Mouse (Mus musculus) C2C12 (cell line): ENCODE results near the gene Eif4g2. TPM values are rescaled to one million over a fixed set of nuclear protein-coding genes. Genes with fewer than 3 reads are reported as not detected.
A peak's percentile ranks its signal among the peaks of the same experiment; 100 is the strongest.

ENCODE experiments used
- H3K27me3 ChIP-seq: one replicate; pipeline ENCODE4 v1.6.1; 2011; ENCODE audit not compliant: control insufficient read depth, insufficient read depth, insufficient read length
- H3K36me3 ChIP-seq: one replicate; pipeline ENCODE4 v1.6.1; 2011; ENCODE audit not compliant: control insufficient read depth, insufficient read depth
- H3K4me3 ChIP-seq: one replicate; pipeline ENCODE4 v1.5.1; 2011; ENCODE audit warnings: mild to moderate bottlenecking, control low read depth; ENCODE audit not compliant: poor library complexity, insufficient read depth, severe bottlenecking
- H3K79me2 ChIP-seq: one replicate; pipeline ENCODE4 v1.6.1; 2011; ENCODE audit not compliant: control insufficient read depth, insufficient read depth
- H3K79me3 ChIP-seq: one replicate; pipeline ENCODE4 v1.6.1; 2011; ENCODE audit warnings: low read depth, control low read depth
- H3ac ChIP-seq: one replicate; pipeline ENCODE3; 2011; ENCODE audit warnings: low read depth; ENCODE audit not compliant: control insufficient read depth, insufficient read length
- CEBPB ChIP-seq: IDR thresholded peaks from one replicate; pipeline ENCODE4 v1.6.1; 2011; ENCODE audit warnings: low read depth, mild to moderate bottlenecking, control low read depth, moderate library complexity
- CTCF ChIP-seq: IDR thresholded peaks from one replicate; pipeline ENCODE4 v1.5.1; 2011; ENCODE audit not compliant: control insufficient read depth, insufficient read depth, insufficient read length
- FOSL1 ChIP-seq: IDR thresholded peaks from one replicate; pipeline ENCODE4 v1.8.0; 2011; ENCODE audit warnings: mild to moderate bottlenecking, low read length; ENCODE audit not compliant: poor library complexity, insufficient read depth, severe bottlenecking
- MAX ChIP-seq: IDR thresholded peaks from one replicate; pipeline ENCODE4 v1.6.1; 2011; ENCODE audit warnings: mild to moderate bottlenecking, control low read depth
- MYOD1 ChIP-seq: IDR thresholded peaks from one replicate; pipeline ENCODE4 v1.6.1; 2011; ENCODE audit warnings: low read depth; ENCODE audit not compliant: control insufficient read depth, insufficient read length
- MYOG ChIP-seq: IDR thresholded peaks from one replicate; pipeline ENCODE4 v1.6.1; 2011; ENCODE audit not compliant: control insufficient read depth, insufficient read length; ENCODE audit errors: extremely low read depth
- USF1 ChIP-seq: IDR thresholded peaks from one replicate; pipeline ENCODE4 v1.6.1; 2011; ENCODE audit warnings: low read depth, mild to moderate bottlenecking, control low read depth, moderate library complexity
- polyA plus RNA-seq: library from polyadenylated mRNA; unstranded; fragments of >200 nt; fragmentation: generic; extraction: Trizol; gene quantifications from one replicate; pipeline ENCODE4 v1.2.1, GENCODE M21; 2012; ENCODE audit warnings: missing spikeins

The Eif4g2 gene
- polyA plus RNA-seq, 1 experiment: 386 TPM

DNA sequence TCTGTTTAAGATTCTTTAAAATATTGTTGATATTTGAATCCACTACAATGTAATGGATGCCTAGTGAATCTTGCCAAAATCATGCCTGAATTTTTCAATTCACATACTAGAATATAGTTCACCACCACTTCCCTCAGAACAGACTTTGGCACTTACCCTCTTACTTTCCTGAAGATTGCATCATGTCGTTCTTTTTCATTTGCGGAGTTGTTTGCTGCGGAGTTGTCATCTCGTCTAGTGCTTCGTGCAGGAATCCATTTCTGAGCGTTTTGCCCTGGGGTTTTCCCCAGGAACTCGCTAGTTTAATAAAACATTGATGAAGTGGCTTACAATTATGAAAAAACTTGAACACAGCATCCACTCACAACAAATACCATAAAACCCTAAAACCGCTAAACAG lies 2.8 kb downstream of the Eif4g2 start:
- H3K79me2 ChIP-seq: peaks cover 77% of the 10 kb centered on the region
- no peak for TF ChIP-seq CTCF
- TF ChIP-seq MYOD1: no peak
- TF ChIP-seq MYOG: no peak
- TF ChIP-seq CEBPB: no peak
- TF ChIP-seq FOSL1: no peak
- TF ChIP-seq MAX: no peak
- TF ChIP-seq USF1: no peak
- peaks cover 53% of the 10 kb centered on the region for H3K79me3 ChIP-seq
- H3K27me3 ChIP-seq: no peaks in the 10 kb centered on the region
- H3K36me3 ChIP-seq: peaks cover 68% of the 10 kb centered on the region
- no peak overlapping the region for H3ac ChIP-seq
- H3K4me3 ChIP-seq: peak overlapping the region; percentile 7

GRCm38 (mm10) chr7:111078271-111078670 lies 4.6 kb downstream of the Eif4g2 start:
- Histone ChIP-seq H3K36me3 (peaks cover 85% of the 10 kb centered on the region), H3K27me3 (no peaks in the 10 kb centered on the region), H3K79me3 (peaks cover 57% of the 10 kb centered on the region), H3K79me2 (peaks cover 78% of the 10 kb centered on the region), H3K4me3 (no peak overlapping the region), H3ac (no peak overlapping the region)
- no peak for TF ChIP-seq MAX
- TF ChIP-seq MYOG: no peak
- TF ChIP-seq USF1: no peak
- TF ChIP-seq CEBPB: no peak
- TF ChIP-seq FOSL1: no peak
- TF ChIP-seq CTCF: no peak
- no peak for TF ChIP-seq MYOD1

DNA sequence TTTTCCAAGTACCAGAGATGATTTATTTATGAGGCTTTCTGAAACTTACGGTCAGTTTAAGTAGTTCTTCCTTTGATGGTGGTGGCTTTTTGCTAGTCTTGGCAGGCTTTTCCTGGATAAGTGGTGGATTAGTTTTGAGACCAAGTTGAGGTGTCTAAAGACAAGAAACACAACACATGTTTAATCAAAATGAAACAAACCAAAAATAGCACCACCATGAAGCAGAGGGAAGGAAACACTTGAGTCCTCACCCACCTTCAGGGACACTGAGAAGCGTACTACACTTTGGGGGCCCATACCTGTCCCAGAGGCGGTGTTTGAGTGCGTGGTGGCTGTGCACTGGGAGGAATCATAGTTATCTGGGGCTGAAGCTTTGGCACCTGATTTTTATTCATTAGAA lies 7.5 kb downstream of the Eif4g2 start:
- Histone ChIP-seq H3K36me3 (peaks cover 100% of the 10 kb centered on the region), H3K79me3 (peaks cover 40% of the 10 kb centered on the region), H3ac (no peak overlapping the region), H3K4me3 (no peak overlapping the region), H3K27me3 (no peaks in the 10 kb centered on the region), H3K79me2 (peaks cover 54% of the 10 kb centered on the region)
- TF ChIP-seq USF1: no peak
- TF ChIP-seq FOSL1: no peak
- TF ChIP-seq MAX: no peak
- no peak for TF ChIP-seq MYOG
- TF ChIP-seq CEBPB: no peak
- no peak for TF ChIP-seq CTCF
- TF ChIP-seq MYOD1: no peak

- no peak overlapping the region for H3K4me3 ChIP-seq
- TF ChIP-seq MAX: no peak
- no peak for TF ChIP-seq CEBPB
- TF ChIP-seq USF1: no peak
- no peak for TF ChIP-seq CTCF
- TF ChIP-seq FOSL1: no peak
- TF ChIP-seq MYOG: no peak
- no peak for TF ChIP-seq MYOD1
- H3K79me2 ChIP-seq: peaks cover 25% of the 10 kb centered on the region
- H3ac ChIP-seq: no peak overlapping the region
- peaks cover 13% of the 10 kb centered on the region for H3K79me3 ChIP-seq
- no peaks in the 10 kb centered on the region for H3K27me3 ChIP-seq
- peaks cover 100% of the 10 kb centered on the region for H3K36me3 ChIP-seq
These were observed 10.4 kb downstream of the Eif4g2 start for GRCm38 (mm10) chr7:111072410-111072809.

- Histone ChIP-seq H3K79me3 (peaks cover 7% of the 10 kb centered on the region), H3K36me3 (peaks cover 78% of the 10 kb centered on the region), H3ac (no peak overlapping the region), H3K79me2 (peaks cover 9% of the 10 kb centered on the region), H3K27me3 (no peaks in the 10 kb centered on the region), H3K4me3 (no peak overlapping the region)
- TF ChIP-seq MYOD1: no peak
- TF ChIP-seq USF1: no peak
- TF ChIP-seq MYOG: no peak
- TF ChIP-seq FOSL1: no peak
- TF ChIP-seq MAX: no peak
- TF ChIP-seq CEBPB: no peak
- no peak for TF ChIP-seq CTCF
These were observed 12.7 kb downstream of the Eif4g2 start for GRCm38 (mm10) chr7:111070167-111070496.

GRCm38 (mm10) chr7:111069439-111070166 lies 13.2 kb downstream of the Eif4g2 start:
- H3K36me3 ChIP-seq: peaks cover 73% of the 10 kb centered on the region

More at GRCm38 (mm10) chr7:111069439-111070166, 13.2 kb downstream of the Eif4g2 start:
- Histone ChIP-seq H3K79me3 (peaks cover 5% of the 10 kb centered on the region), H3ac (no peak overlapping the region), H3K4me3 (no peak overlapping the region), H3K27me3 (no peaks in the 10 kb centered on the region), H3K79me2 (peaks cover 4% of the 10 kb centered on the region)
- TF ChIP-seq CTCF (no peak), FOSL1 (no peak), USF1 (no peak), CEBPB (no peak), MAX (no peak), MYOD1 (no peak), MYOG (no peak)
